In genomic region chr10:117208221-117208620, GRCm38 (mm10) we compare ENCODE assay signal across 1 mouse cellular context.
TF ChIP-seq lines count a peak whose summit lies in the region.

No protein-coding gene starts in this region.

TF ChIP-seq in ES-E14, 5 proteins besides CTCF, POLR2A, EP300 and RAD21 (continued from another document):
- TF ChIP-seq ZC3H11A (IDR thresholded peaks at IDR 0.05; ENCODE audit: borderline replicate concordance, low read depth, low read length): no peak
- TF ChIP-seq CHD2 (IDR thresholded peaks at IDR 0.05; ENCODE audit: low read depth, low read length): no peak
